Mouse (Mus musculus): ENCODE data around the gene Dnajc9.

- no peak for TF ChIP-seq CTCF (IDR thresholded peaks at IDR 0.05; ENCODE audit: low read depth)
- no peak for TF ChIP-seq EP300 (optimal IDR thresholded peaks at IDR 0.05)
Observed at GRCm38 (mm10) chr14:20392326-20392725, 3.6 kb upstream of the Dnajc9 start.

Measured in stomach, postnatal 0 days (tissue).